Mouse (Mus musculus): ENCODE data around the gene Hydin. TPM values are rescaled to one million over a fixed set of nuclear protein-coding genes. Genes with fewer than 3 reads are reported as not detected.
A peak's percentile ranks its signal among the peaks of the same experiment; 100 is the strongest.

The Hydin gene
- polyA plus RNA-seq (2015; fragmentation: Nextera tagmentation; extraction: Ambion mirVana), result 0.01 and 0.04 TPM in 2 replicates

- H3K27ac ChIP-seq (ENCODE audit: low read depth), result no peak within 1 kb of the TSS
- 0 out of 2 replicates have a peak, but pooled peaks cover 4% of the 10 kb centered on the region for H3K4me1 ChIP-seq (ENCODE audit: insufficient read depth)
- ATAC-seq (peak; percentile 47; the same call in 1 of the 2 replicates), DNase-seq (peak; percentile 74)
- no peaks in the 10 kb centered on the region for H3K9me3 ChIP-seq (ENCODE audit: low read length)
- TF ChIP-seq CTCF (IDR thresholded peaks at IDR 0.05; ENCODE audit: low read depth) (no peak), EP300 (IDR thresholded peaks at IDR 0.05; ENCODE audit: low read depth) (no peak)
- H3K9ac ChIP-seq (replicated peaks), result no peak within 1 kb of the TSS
- 2% methylated on average over 15 of the region's 15 CpGs for WGBS (ENCODE audit: insufficient replicate concordance)
- 0 out of 2 replicates have a peak, but pooled peaks cover 4% of the 10 kb centered on the region for H3K27me3 ChIP-seq (ENCODE audit: insufficient read depth, low read length)
- peak within 1 kb of the TSS; percentile 50; the same call in 1 of the 2 replicates for H3K4me2 ChIP-seq (ENCODE audit: low read depth, low read length)
- no peaks in the 10 kb centered on the region for H3K36me3 ChIP-seq (replicated peaks; ENCODE audit: insufficient read depth, low read length)
- no peak within 1 kb of the TSS for H3K4me3 ChIP-seq (ENCODE audit: low read depth, low read length)
These were observed at the start of gene Hydin for GRCm38 (mm10) chr8:110266741-110267140. Hydin (plus strand) TSS chr8:110266977.

GRCm38 (mm10) chr8:110217198-110217597 is 49.6 kb upstream of the Hydin start:
- TF ChIP-seq EP300 (IDR thresholded peaks at IDR 0.05; ENCODE audit: low read depth), result no peak
- no peak for TF ChIP-seq CTCF (IDR thresholded peaks at IDR 0.05; ENCODE audit: low read depth)
- WGBS (ENCODE audit: insufficient replicate concordance), result 41% methylated on average over 5 of the region's 5 CpGs
- no peak for ATAC-seq

GRCm38 (mm10) chr8:110217681-110218131 is 49.1 kb upstream of the Hydin start:
- DNase-seq, result peak; percentile 99
- peak overlapping the region; percentile 62 for H3K4me3 ChIP-seq (ENCODE audit: low read depth, low read length)
- ATAC-seq, result peak; percentile 99
- no peak overlapping the region for H3K27ac ChIP-seq (ENCODE audit: low read depth)
- peaks cover 20% of the 10 kb centered on the region for H3K36me3 ChIP-seq (replicated peaks; ENCODE audit: insufficient read depth, low read length)
- H3K27me3 ChIP-seq (ENCODE audit: insufficient read depth, low read length), result no peaks in the 10 kb centered on the region
- peak overlapping the region; percentile 83 for H3K4me2 ChIP-seq (ENCODE audit: low read depth, low read length)
- H3K9ac ChIP-seq (replicated peaks), result peak overlapping the region; percentile 39; the same call in 1 of the 2 replicates
- under 1% methylated on average over 40 of the region's 43 CpGs for WGBS (ENCODE audit: insufficient replicate concordance)
- peaks cover 15% of the 10 kb centered on the region for H3K4me1 ChIP-seq (ENCODE audit: insufficient read depth)
- TF ChIP-seq EP300 (IDR thresholded peaks at IDR 0.05; ENCODE audit: low read depth) (no peak), CTCF (IDR thresholded peaks at IDR 0.05; ENCODE audit: low read depth) (no peak)
- no peaks in the 10 kb centered on the region for H3K9me3 ChIP-seq (ENCODE audit: low read length)

More at GRCm38 (mm10) chr8:110217198-110217597, 49.6 kb upstream of the Hydin start:
- Histone ChIP-seq H3K27ac (ENCODE audit: low read depth) (no peak overlapping the region), H3K36me3 (replicated peaks; ENCODE audit: insufficient read depth, low read length) (peaks cover 16% of the 10 kb centered on the region), H3K27me3 (ENCODE audit: insufficient read depth, low read length) (no peaks in the 10 kb centered on the region), H3K9ac (replicated peaks) (no peak overlapping the region), H3K4me2 (ENCODE audit: low read depth, low read length) (peak overlapping the region; percentile 83), H3K4me1 (ENCODE audit: insufficient read depth) (peaks cover 15% of the 10 kb centered on the region), H3K4me3 (ENCODE audit: low read depth, low read length) (peak overlapping the region; percentile 62), H3K9me3 (ENCODE audit: low read length) (no peaks in the 10 kb centered on the region)
- DNase-seq, result no peak

- TF ChIP-seq CTCF (IDR thresholded peaks at IDR 0.05; ENCODE audit: low read depth), result no peak
- no peak for TF ChIP-seq EP300 (IDR thresholded peaks at IDR 0.05; ENCODE audit: low read depth)
These were observed 48.3 kb upstream of the Hydin start for GRCm38 (mm10) chr8:110218511-110218910.

GRCm38 (mm10) chr8:110220936-110221335 is 45.8 kb upstream of the Hydin start:
- Histone ChIP-seq H3K9me3 (ENCODE audit: low read length) (no peaks in the 10 kb centered on the region), H3K4me3 (ENCODE audit: low read depth, low read length) (no peak overlapping the region), H3K4me1 (ENCODE audit: insufficient read depth) (peaks cover 15% of the 10 kb centered on the region), H3K9ac (replicated peaks) (no peak overlapping the region), H3K36me3 (replicated peaks; ENCODE audit: insufficient read depth, low read length) (peaks cover 30% of the 10 kb centered on the region), H3K27ac (ENCODE audit: low read depth) (no peak overlapping the region), H3K4me2 (ENCODE audit: low read depth, low read length) (no peak overlapping the region), H3K27me3 (ENCODE audit: insufficient read depth, low read length) (no peaks in the 10 kb centered on the region)
- ATAC-seq (no peak), DNase-seq (no peak)
- no peak for TF ChIP-seq CTCF (IDR thresholded peaks at IDR 0.05; ENCODE audit: low read depth)
- no peak for TF ChIP-seq EP300 (IDR thresholded peaks at IDR 0.05; ENCODE audit: low read depth)
- WGBS (ENCODE audit: insufficient replicate concordance), result 90% methylated on average over 14 of the region's 14 CpGs

More at GRCm38 (mm10) chr8:110218511-110218910, 48.3 kb upstream of the Hydin start:
- DNase-seq (no peak), ATAC-seq (no peak)
- Histone ChIP-seq H3K4me3 (ENCODE audit: low read depth, low read length) (peak overlapping the region; percentile 62), H3K9ac (replicated peaks) (no peak overlapping the region), H3K36me3 (replicated peaks; ENCODE audit: insufficient read depth, low read length) (peaks cover 28% of the 10 kb centered on the region), H3K27ac (ENCODE audit: low read depth) (no peak overlapping the region), H3K4me2 (ENCODE audit: low read depth, low read length) (peak overlapping the region; percentile 83), H3K4me1 (ENCODE audit: insufficient read depth) (peaks cover 15% of the 10 kb centered on the region), H3K9me3 (ENCODE audit: low read length) (no peaks in the 10 kb centered on the region), H3K27me3 (ENCODE audit: insufficient read depth, low read length) (no peaks in the 10 kb centered on the region)
- WGBS (ENCODE audit: insufficient replicate concordance), result 25% methylated on average over 5 of the region's 5 CpGs

- H3K9ac ChIP-seq (replicated peaks), result no peak overlapping the region
- ATAC-seq (no peak), DNase-seq (no peak)
- 61% methylated on average over 6 of the region's 6 CpGs for WGBS (ENCODE audit: insufficient replicate concordance)
- no peak overlapping the region for H3K27ac ChIP-seq (ENCODE audit: low read depth)
- H3K4me1 ChIP-seq (ENCODE audit: insufficient read depth), result no peaks in the 10 kb centered on the region
- H3K4me3 ChIP-seq (ENCODE audit: low read depth, low read length), result no peak overlapping the region
- TF ChIP-seq EP300 (IDR thresholded peaks at IDR 0.05; ENCODE audit: low read depth), result no peak
- TF ChIP-seq CTCF (IDR thresholded peaks at IDR 0.05; ENCODE audit: low read depth), result no peak
- H3K36me3 ChIP-seq (replicated peaks; ENCODE audit: insufficient read depth, low read length), result no peaks in the 10 kb centered on the region
- no peaks in the 10 kb centered on the region for H3K27me3 ChIP-seq (ENCODE audit: insufficient read depth, low read length)
- H3K4me2 ChIP-seq (ENCODE audit: low read depth, low read length), result no peak overlapping the region
- no peaks in the 10 kb centered on the region for H3K9me3 ChIP-seq (ENCODE audit: low read length)
These were observed 36.0 kb upstream of the Hydin start for GRCm38 (mm10) chr8:110230803-110231202.

Data from liver, postnatal 0 days (tissue).